Mouse (Mus musculus) cerebellum, adult (tissue): Measurements from ENCODE around the gene Gm9903.

Source experiments
- ATAC-seq: cut with Nextera tagmentation; 2 replicates; pipeline ENCODE4 v1.9.2; 2017; ENCODE audit warnings: mild to moderate bottlenecking, moderate library complexity, mixed read lengths; ENCODE audit not compliant: insufficient number of reproducible peaks, low FRiP score, low TSS enrichment

Gm9903 gene

DNA sequence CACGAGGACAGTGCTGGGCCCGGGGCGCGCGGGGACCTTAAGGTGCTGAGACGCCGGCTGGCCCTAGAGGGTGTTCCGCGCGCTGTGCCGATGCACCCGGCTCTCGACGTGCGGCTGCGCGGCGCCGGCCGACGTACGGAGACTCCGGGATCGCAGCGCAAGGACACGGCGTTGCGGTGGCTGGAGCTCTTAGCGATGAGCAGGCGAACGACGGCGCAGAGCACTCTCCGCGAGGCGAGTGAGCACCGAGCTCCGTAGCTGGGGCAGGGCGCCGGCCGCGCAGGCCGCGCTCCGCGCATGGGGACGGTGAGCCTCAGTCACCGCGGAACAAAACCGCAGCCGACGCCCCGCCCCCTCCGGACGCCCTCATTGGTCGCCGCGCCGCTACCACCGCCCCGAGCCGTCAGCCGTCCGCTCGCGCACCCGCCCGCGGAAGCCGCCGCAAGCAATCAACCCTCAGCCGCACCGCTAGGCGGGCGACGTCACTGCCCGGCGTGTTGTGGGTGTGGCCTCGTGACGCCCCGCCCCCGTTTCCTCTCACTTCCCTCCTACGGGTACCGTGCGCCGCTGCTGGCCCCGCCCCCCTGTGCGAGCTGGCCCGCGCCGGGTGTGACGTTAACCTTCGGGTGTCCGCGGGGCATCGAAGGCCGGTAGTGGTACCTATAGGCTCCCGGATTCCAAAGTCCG lies at the start of gene Gm9903, which contains the start of gene Fam53a:
TSS of gene Gm9903 (plus strand) at position 625 of the 687 bp plus-strand sequence.
TSS of gene Fam53a (minus strand) at position 335 of the 687 bp plus-strand sequence.
- peak; percentile 95 for ATAC-seq

DNA sequence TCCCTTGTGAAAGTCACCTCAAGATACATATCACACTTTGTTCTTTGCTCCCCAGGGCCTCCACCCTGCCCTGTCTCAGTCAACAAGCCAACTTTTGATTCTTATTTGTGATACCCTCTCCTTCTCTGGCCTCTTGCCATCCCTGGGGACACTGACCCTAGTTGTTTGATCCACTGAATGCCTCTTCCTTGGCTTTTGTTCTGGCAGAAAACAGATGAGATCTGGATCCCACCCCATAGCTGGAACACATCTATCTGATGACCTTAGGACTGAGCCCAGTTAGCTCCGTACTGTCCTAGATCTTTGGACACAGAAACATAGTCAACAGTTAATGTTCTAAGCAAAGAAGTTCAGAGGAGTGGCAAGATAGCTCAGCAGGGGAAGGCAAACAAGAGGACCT lies 49.4 kb upstream of the Gm9903 start:
- no peak for ATAC-seq

DNA sequence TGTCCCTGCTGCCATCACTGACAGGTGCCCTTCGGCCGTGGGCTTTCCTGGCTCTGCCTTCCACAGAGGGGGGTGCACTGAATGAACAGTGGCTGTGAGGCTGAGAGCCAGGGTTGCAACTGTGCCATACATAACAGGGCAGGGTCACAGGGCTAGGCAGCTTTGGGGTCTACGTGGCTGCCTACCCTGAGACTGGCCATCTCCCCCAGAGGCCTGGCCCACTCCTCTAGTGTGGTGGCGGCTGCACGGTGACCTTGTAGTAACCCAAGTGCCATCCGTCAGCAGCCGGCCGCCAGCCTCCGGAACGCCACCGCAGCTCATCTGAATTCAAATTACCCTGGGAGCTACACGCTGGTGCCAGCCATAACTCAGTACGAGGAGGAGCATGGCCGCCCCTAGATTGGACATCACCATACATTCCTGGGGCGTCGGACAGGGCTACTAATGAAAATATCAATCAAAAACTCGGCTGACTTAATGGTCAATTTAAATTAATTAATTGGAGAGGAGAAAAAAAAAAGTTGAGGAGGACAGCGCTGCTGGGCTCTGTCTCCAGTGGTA lies 42.1 kb upstream of the Gm9903 start:
- ATAC-seq = no peak

DNA sequence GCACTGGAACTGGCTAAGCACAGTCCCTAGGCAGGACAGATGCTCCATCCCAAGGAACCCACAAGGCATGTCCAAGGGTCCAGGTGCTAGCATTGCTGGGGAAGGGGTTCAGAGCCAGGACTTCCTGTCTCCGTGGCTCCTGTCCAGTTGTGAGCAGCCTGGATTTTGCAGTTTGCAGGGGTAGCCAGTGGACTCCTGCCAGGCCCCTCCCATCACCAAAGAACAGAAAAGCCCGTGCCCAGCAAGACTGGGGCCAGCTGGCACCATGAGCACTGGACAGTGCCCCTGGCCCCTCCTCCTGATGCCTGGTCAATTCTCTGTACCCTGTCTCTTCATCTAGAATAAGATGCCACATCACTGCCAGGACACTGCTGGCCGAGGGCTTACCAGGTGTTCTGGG lies 41.7 kb upstream of the Gm9903 start:
- ATAC-seq = no peak

DNA sequence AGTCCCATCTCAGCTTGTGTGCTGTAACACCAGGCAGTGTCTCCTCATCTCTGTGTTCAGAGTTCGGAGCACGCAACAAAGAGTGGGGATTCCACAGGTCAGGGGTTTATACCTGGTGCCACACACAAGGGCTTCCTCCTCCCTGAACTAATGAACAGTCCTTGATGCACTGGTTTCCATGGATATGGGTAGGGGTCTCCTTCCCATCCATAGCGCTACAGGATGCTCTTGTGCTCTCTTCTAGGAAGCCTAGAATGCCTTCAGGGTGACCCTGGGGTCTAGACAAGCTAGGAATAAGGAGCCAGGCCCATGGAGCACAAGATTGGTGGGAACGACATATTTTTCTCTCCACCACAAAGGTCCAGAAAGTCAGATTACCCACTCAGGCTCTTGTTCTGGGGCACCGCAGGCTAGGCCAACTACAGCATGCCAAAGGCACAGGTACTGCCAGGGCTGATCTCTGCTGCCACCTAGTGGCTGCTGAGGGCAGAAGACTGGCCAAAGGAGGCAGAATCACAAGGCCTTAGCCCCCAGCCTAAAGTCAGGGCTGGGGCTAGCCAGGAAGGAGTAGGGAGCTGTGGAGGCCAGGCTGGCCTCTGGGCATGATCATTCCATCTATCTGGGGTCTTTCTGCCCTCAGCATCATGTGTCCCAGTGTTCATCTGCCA lies 40.4 kb upstream of the Gm9903 start:
- ATAC-seq = peak; percentile 76

DNA sequence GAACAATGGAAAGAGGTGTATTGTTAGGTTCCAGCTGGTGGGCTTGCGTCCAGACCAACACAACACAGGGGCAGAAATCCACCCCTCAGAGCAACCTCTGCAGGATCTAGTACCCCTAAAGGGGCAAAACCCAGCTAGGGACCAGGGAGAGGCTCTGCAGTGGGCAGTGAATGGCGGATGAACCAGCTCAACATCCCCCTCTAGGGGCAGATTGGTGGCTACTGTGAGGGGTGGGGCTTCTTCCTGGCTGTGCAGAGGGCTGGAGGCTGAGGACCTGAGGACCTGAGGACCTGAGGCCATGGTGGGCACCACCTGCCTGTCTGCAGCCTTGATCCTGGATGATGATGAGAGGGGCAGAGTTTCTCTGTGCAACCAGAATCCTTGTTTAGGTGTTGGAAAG lies 36.1 kb upstream of the Gm9903 start:
- ATAC-seq = no peak

DNA sequence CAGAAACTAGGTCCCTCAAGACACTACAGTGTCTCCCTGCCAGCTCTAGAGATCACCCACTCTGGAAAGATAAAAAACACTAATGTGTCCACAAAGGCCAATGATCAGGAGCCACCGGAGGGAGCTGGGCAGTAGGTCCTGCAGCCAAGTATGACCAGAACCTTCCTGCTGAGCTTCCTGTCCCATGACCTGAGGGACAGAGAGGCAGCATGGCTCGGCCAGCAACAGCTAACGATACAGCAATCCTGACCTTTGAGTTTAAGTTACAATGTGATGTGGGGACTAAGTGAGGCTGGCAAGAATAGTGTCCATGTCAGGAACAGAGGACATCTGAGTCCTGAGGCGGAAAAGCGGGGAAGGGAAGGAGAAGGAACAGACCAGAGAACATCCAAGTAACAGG lies 24.4 kb upstream of the Gm9903 start:
- peak; percentile 58 for ATAC-seq

DNA sequence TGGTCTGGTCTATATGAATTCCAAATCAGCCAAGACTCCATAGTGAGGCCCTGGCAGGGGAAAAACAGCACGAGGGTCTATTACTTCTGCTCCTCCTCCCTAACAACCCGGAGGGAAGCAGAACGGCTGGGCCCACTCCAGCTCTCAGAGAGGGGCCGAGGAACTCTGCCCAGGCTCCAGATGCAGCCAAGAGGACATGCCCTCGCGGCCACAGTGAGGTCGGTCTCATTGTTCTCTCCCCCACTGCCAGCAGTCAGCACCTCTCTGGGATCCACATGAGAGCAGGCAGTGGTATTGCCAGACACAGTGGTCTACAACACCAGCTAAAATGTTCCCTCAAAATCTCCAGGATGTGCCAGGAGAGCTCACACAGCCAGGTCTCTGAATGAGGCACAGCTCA lies 23.1 kb upstream of the Gm9903 start:
- ATAC-seq = no peak

DNA sequence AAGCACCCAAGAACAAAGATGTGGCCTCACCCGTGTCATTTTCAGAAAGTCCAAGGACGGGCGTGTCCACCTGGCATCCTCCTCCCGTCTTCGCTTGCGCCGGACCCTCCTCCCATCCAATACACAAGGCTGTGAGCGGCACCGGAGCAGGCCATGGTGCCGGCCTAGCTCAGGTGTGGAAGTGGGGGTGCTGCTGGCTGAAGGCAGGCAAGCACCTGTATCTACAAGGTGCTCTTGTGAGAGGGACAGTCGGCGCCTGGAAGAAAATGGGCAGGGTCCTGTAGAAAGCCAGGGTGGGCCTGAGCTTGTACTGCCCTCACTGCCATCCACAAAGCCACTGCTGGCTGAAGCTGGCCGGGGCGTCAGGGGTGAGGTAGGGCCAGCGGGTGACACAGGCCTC lies 22.3 kb upstream of the Gm9903 start:
- ATAC-seq = no peak

DNA sequence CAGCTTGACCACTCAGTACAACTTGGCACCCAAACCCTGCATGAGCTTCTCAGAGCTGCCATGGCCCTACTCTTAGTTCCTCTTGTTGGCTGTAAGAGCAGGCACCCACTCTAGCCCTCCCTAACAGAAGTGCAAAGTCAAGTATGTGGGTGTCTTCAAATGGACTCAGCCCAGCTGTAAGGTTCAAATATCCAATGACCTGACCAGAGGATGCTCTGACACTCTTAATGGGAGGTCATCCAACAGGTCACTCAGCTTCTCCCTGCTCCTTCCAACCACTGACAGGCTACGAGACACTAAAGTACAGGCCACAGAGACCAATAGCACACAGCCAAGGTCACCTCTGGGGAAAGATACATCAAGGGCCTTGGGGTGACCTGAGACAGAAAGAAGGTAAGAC lies 20.5 kb upstream of the Gm9903 start:
- ATAC-seq = no peak

DNA sequence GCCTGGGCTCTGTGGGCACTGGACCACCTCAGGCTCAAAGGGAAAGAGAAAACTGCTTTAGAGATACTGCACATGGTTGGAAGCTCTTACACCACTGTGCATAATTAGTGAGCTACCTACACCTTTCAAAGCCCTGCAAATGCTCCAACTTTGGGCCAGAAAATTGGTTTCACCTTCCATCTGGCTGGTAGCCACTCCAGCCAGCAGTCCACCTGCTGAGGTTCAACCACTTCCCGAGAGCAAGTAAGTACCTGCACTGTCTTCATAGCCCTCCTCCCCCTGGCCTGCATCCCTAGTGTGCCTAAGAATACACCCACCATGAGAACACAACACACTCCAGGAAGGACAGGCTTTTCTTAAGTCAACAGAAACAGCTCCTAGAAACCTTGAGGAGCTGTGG lies 17.9 kb upstream of the Gm9903 start:
- ATAC-seq = peak; percentile 33; the same call in 1 of the 2 replicates

DNA sequence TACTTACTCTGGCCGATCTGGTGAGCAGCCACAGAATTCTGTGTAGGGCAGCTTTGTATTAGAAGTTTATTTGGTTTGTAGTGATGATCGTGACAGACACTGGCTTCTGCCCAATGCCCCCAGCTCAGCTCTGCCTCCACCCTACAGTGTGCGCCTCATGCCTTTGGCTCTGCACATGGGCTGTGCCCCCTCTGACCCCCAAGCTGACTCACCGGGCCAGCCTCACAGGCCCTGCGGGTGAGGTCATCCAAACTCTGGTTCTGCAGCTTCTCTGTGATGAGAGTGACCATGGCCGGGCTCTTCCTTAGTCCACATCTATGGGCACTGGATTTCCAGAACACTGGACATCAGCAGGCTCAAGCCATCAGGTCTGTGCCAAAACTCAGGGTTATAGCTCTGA lies 15.3 kb upstream of the Gm9903 start:
- no peak for ATAC-seq

DNA sequence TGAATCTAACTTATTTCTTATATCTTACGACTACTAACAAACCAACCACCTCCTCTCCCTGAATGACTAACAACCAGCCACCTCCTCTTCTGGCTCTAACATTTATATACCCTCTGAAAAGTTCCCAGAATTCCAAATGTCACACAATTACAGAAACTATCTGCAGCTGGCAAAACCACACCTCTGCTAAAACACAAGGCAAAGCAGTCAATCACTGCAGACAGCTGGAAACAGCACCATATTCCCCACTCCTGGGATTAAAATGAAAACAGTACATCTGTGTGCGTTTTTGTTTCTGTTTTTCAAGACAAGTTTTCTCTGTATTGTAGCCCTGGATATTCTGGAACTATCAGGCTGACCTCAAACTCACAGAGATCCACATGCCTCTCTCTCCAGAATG lies 7.1 kb upstream of the Gm9903 start:
- no peak for ATAC-seq

DNA sequence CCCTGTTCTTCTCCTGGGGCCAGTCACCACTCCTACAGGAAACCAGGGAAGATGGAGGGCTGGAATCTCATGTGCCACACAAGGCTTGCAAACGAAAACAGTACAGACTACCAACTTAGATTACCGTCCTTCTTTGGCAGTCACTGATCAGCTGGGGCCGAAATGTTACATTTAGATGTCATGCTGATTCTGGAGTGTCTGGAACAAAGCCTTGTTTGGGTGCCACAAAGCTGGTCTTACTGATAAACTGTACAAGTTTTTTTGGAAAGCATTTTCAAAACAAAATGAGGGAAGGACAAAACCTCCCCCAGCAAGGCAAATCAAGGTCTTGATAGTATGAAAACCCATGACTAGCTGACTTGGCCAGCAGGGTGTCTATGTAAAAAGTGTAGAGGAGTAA lies 6.0 kb upstream of the Gm9903 start:
- no peak for ATAC-seq

DNA sequence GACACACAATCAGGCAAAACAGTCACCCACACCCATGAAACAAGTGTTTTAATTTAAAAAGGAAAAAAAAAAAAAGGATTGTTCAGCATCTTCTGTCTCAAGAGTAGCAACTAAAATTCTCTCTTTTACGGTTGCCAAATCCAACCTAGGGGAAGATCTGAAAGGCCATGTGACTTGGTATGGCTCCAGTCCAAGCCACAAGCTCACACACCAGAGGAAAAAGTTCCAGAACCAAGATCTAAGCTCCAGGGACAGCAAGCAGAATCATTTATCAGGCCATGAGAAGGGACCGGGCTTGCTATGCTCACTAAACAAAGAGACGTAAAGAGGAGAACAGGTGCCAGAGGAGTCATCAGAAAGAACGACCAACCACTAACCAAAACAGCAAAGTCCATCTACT lies 1.8 kb upstream of the Gm9903 start:
- no peak for ATAC-seq

DNA sequence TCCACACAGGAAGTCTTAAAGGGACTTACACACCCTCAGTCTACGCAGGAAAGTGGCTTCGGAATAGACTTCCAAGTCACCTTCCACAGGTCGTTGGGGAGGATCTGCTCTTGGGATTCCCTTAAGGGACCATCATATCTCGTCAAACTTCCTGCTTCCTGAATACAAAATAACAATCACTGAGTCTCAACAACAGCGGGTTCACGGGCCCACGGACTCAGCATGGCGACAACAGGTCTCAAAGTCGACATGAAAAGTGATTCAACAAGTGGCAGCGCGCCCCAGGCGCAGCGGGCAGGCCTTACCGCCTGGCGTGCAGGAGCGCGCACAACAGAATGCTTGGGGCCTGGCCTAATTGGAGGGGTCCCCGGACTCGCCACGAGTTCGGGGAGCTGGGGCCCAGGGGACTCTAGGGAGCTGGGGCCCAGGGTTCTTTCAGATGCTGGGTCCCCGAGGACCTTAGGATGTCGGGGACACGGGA lies 865 bp upstream of the Gm9903 start:
- ATAC-seq = no peak

DNA sequence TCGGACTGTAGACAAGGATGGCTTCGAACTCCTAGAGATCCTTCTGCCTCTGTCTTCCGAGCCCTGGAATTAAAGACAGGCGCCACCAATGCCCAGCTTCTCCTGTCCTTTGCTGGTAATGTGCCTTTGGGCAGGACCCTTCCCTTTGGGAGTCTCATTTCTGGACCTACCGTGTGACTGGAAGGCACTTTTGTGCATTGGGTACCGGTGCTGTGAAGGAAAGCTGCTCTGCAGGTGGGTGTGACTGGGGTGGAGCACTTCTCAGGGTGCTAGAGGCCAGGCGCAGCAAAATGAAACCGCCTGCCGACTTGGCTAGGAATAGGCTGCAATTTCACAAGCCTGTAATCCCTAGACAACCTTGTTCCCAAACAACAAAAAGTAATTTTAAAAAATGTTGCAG lies 336 bp downstream of the Gm9903 start:
- ATAC-seq = 0 out of 2 replicates have a peak, but pooled peaks have one; percentile 33

DNA sequence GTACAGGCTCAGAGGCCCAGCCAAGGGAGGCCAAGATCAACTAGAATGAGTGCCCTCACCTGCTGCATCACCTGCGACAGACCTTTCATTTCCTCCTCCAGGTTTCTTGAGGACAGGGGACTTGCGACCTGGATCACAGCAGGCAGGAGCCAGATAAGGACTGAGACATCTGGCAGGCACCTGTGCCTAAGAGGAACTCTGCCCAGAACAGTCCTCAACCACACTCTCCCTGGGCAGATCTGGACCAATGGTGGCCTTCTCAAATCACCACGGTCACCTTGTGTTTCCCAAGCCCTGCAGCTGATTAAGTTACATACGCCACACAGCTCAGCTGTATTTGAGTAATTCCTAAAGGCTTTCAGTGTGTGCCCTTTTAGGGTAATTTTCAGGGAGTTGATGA lies 890 bp downstream of the Gm9903 start:
- ATAC-seq = no peak

DNA sequence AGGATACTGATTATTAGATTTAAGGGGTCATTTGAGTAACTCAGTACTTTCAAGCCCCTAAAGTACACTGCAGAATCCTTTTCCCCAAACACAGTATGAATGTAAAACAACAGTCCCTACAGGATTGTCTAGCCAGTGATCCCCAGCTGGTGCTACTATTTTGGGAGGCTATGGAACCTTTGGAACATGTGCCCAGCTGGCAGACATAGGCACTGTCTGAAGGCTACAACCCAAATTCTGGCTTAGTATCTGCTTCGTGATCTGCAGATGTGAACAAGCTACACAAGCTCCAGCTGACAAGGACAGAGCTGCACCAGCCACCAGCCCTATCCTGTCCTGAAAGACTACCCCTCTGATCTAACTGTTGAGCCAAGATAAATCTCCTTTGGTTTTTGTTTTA lies 2.8 kb downstream of the Gm9903 start:
- ATAC-seq = no peak

DNA sequence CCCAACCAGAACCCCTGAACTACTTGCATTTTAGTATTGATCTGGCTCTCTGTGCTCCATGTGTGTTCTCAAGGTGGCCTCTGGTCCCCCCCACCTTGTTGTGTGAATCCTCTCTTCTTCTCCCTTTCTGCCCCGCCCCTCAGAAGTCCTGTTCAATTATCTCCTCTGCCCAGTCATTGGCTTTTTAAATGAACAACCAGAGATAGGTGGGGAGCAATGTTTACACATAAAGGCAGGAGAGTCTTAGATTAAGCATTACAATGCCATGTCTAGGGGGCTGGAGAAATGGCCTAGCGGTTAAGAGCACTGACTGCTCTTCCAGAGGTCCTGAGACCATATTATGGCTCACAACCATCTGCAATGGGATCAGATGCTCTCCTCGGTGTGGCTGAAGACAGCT lies 5.6 kb downstream of the Gm9903 start:
- no peak for ATAC-seq

DNA sequence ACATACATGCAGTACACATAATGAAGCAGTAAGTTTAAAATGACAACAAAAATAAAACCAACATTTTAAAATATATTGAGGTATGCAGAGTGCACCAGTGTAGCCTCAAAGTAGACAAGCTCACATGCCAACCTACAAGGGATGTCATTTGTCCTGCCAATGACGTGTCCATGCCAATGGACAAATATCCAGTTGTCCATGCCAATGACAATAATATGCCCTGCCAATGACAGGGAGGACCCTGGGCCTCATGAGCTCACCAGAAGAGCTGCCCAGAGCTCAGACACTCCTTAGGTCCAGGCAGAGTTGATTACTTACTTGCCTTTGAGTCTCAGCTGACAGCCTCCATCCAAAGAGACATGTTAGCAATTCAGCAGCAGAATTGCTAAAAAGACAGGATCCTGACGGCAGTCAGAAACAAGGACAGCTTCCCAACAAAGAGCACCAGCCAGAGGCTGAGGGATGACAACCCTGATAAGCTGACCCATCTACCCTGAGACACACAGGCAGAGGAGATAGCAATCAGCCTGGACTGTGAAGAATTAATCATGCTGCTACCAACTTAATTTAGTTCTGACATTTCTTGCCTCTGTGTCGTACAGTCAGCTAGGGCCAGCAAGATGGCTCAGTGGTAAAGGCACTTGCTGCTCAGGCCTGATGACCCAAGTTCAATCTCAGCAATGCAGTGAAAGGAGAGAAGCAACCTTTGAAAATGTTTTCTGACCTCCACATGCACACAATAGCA lies 8.1 kb downstream of the Gm9903 start:
- no peak for ATAC-seq
